Mouse (Mus musculus): ENCODE results near the gene Sprtn.

- TF ChIP-seq TAL1 (IDR thresholded peaks at IDR 0.05; ENCODE audit: low read length) (no peak), GATA1 (IDR thresholded peaks at IDR 0.05; ENCODE audit: low read length) (no peak)
These were observed 32.4 kb downstream of the Sprtn start for GRCm38 (mm10) chr8:124930086-124930485.
